Mouse (Mus musculus): ENCODE results near the gene Nacc1.

DNA sequence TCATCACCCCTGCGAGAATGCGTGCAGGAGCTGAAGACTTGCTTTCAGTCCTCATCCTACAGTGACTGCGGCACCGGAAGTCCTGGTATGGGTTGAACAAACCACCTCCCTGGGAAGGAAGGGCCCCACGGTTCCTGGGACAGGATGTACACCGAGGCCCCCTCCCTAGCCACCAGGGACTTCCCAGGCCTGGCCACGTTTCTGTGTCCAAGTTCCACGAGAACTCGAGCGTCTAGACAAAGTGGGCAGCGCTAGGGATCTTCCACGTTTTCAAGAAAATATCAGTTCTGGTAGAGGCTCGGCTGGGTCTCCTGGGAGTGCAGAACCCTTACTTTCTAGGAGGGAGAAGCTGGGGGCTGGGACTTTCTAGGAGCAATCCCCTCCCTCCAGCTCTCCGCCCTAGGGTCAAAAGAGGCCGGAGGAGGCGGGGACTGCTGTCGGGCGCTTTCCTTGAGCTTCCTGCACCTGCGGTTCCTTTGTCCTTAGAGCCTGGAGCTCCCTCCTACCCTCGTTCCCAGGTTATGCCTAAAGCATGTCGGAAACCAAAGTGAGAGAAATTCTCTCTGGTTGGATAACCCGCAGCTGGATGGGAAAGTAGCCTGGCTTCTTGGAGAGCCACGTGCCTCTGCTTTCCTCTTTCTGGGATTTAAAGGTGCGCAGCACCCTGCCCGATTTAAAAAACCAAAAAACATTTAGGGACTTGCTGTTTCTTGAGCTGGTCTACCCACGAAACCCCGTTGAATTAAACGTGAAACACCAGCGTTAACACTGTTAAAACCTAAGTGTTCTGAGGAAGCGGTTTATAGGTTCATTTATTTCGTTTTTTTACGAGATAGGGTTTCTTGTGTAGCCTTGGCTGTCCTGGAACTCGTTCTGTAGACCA lies 27.5 kb downstream of the Nacc1 start:
- TF ChIP-seq POLR2A (IDR thresholded peaks at IDR 0.05; ENCODE audit: low read depth, low read length), result peak; percentile 48
- TF ChIP-seq CTCF (IDR thresholded peaks at IDR 0.05; ENCODE audit: extremely low read depth, insufficient read length, insufficient replicate concordance, low read depth, low read length), result no peak

Data from small intestine, adult 2 months (tissue).